Mouse (Mus musculus) forebrain, postnatal 0 days (tissue): ENCODE measurements around the gene Car7. TPM values are rescaled to one million over a fixed set of nuclear protein-coding genes. Genes with fewer than 3 reads are reported as not detected.

Experiments used
- ATAC-seq: fragments of 200-750 bp; cut with Nextera tagmentation; 2 replicates; pipeline ENCODE4 v1.8.0; 2017; ENCODE audit warnings: mild to moderate bottlenecking, moderate library complexity
- DNase-seq: peaks from one replicate; pipeline ENCODE4 v3.0.0-alpha.2; 2015
- H3K27ac ChIP-seq: fragments of 300-500 bp; sonication (generic); 2 replicates; pipeline ENCODE4 v1.5.1; 2014; ENCODE audit warnings: low read depth, mild to moderate bottlenecking, antibody characterized with exemption, low read length, moderate library complexity, mixed read lengths
- H3K27me3 ChIP-seq: fragments of 300-500 bp; sonication (generic); 2 replicates; pipeline ENCODE4 v1.6.1; 2014; ENCODE audit warnings: mild to moderate bottlenecking, low read length, mixed read lengths; ENCODE audit not compliant: insufficient read depth
- H3K36me3 ChIP-seq: fragments of 300-500 bp; sonication (generic); 2 replicates; pipeline ENCODE4 v1.6.1; 2014; ENCODE audit warnings: mild to moderate bottlenecking, moderate library complexity; ENCODE audit not compliant: insufficient read depth
- H3K4me1 ChIP-seq: fragments of 300-500 bp; sonication (generic); 2 replicates; pipeline ENCODE4 v1.6.1; 2014; ENCODE audit warnings: antibody characterized with exemption; ENCODE audit not compliant: insufficient read depth
- H3K4me2 ChIP-seq: fragments of 300-500 bp; sonication (generic); 2 replicates; pipeline ENCODE4 v1.6.1; 2014; ENCODE audit warnings: low read depth, mild to moderate bottlenecking, moderate library complexity
- H3K4me3 ChIP-seq: fragments of 300-500 bp; sonication (generic); 2 replicates; pipeline ENCODE4 v1.5.1; 2014; ENCODE audit warnings: low read depth, low read length, mixed read lengths
- H3K9ac ChIP-seq: fragments of 300-500 bp; sonication (generic); 2 replicates; pipeline ENCODE4 v1.6.1; 2014; ENCODE audit warnings: mild to moderate bottlenecking
- H3K9me3 ChIP-seq: fragments of 300-500 bp; sonication (generic); 2 replicates; pipeline ENCODE4 v1.6.1; 2016; ENCODE audit warnings: low read length
- CTCF ChIP-seq: sonication (generic); IDR thresholded peaks from 2 replicates; pipeline ENCODE4 v1.5.1; 2016; ENCODE audit warnings: antibody characterized with exemption, control low read depth, low read depth
- WGBS: fragments of 180-500 bp; shearing (Covaris S2); extraction: QIAGEN DNeasy Blood & Tissue Kit; methylation state at CpG from one replicate; pipeline ENCODE4 v1.1.7; 2014; 5-methylcytosine and 5-hydroxymethylcytosine counted together
- polyA plus RNA-seq: library from polyadenylated mRNA; unstranded; fragments of >200 nt; fragmentation: Nextera tagmentation; extraction: Ambion mirVana; gene quantifications from 2 replicates; pipeline ENCODE4 v1.2.1, GENCODE M21; 2015
- total RNA-seq: library from RNA; depleted of rRNA; stranded (reverse); fragments of >200 nt; gene quantifications from 2 replicates; pipeline ENCODE4 v1.2.3, GENCODE M21; 2014

Gene Car7
- total and polyA plus RNA-seq, 2 experiments from 2014 or later, result 2.0 to 2.2 TPM

DNA sequence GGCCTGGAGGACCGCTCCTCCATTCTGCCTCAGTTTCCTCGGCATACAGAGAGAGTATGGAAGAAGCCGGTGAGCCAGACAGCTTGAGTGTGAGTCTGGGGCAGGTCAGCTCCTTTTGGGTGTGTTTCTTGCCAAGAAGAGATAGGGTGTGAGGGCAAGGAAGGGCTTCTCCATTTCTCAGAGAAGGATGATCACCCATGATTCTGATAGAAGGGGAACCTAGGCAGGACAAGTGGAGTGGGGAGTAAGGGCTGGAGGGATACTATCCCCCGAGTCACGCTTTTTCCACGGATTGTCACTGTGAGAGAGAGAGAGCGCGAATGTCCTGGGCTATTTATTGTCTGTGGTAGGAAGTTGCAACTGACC is 7.0 kb downstream of the Car7 start:
- Histone ChIP-seq H3K4me2 (peak overlapping the region; percentile 96), H3K27me3 (peaks cover 27% of the 10 kb centered on the region), H3K27ac (no peak overlapping the region), H3K9me3 (no peaks in the 10 kb centered on the region), H3K36me3 (no peaks in the 10 kb centered on the region), H3K4me1 (peaks cover 9% of the 10 kb centered on the region; the same call in 1 of the 2 replicates), H3K9ac (no peak overlapping the region; the same call in 1 of the 2 replicates), H3K4me3 (peak overlapping the region; percentile 52)
- no peak for ATAC-seq
- WGBS, result 9% methylated on average over 8 of the region's 8 CpGs
- DNase-seq, result no peak
- TF ChIP-seq CTCF, result no peak

DNA sequence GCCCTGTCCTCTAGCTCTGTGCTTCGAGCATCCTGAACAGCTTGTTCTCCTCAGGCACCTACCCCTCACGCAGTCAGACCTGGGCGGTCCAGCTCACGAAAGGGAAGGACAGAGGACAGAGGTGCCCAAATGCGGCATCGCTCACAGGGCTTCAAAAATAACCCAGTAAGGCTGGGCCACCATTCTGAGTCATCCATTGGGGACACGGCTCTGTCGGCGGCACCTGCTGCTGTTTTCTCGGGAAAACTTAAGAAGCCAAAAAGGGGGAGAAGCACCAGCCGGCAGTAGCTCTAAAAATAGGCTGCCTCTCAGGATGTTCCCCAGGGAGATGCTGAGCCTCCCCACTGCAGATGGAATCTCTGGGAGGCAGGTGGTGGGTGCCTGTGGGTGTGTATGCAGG is 7.7 kb downstream of the Car7 start:
- no peak overlapping the region for H3K27ac ChIP-seq
- ATAC-seq, result peak; percentile 63; the same call in 1 of the 2 replicates
- H3K9ac ChIP-seq, result no peak overlapping the region
- peaks cover 9% of the 10 kb centered on the region; the same call in 1 of the 2 replicates for H3K4me1 ChIP-seq
- peaks cover 27% of the 10 kb centered on the region for H3K27me3 ChIP-seq
- peak; percentile 61 for DNase-seq
- TF ChIP-seq CTCF, result no peak
- H3K4me3 ChIP-seq, result peak overlapping the region; percentile 52; the same call in 1 of the 2 replicates
- no peaks in the 10 kb centered on the region for H3K36me3 ChIP-seq
- WGBS, result 8% methylated on average over 11 of the region's 11 CpGs
- no peaks in the 10 kb centered on the region for H3K9me3 ChIP-seq
- peak overlapping the region; percentile 96 for H3K4me2 ChIP-seq

DNA sequence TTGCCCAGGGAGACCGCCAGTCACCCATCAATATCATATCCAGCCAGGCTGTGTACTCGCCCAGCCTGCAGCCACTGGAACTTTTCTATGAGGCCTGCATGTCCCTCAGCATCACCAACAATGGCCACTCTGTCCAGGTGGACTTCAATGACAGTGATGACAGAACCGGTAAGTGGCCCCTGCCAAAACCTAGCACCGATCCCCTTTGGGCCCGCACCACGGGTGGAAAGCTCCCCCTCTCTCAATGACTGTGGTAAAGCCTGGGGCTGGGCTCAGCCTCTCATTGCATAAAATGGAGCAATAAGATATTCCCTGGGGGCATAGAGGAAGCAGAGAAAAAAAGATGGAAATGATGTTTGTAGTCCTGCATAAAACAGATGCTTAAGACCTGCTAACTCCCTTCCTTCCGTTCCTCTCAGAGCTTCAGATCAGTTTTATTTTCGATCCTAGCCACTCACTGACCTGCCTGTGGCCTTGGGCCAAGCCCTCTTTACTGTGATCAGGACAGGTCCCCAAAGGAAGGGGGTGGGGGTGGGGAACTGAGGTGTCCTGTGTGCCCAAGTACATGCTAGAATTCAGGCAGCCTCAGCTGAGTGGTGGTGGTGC is 9.1 kb downstream of the Car7 start:
- H3K36me3 ChIP-seq, result no peaks in the 10 kb centered on the region
- 82% methylated on average over 8 of the region's 8 CpGs for WGBS
- ATAC-seq, result no peak

DNA sequence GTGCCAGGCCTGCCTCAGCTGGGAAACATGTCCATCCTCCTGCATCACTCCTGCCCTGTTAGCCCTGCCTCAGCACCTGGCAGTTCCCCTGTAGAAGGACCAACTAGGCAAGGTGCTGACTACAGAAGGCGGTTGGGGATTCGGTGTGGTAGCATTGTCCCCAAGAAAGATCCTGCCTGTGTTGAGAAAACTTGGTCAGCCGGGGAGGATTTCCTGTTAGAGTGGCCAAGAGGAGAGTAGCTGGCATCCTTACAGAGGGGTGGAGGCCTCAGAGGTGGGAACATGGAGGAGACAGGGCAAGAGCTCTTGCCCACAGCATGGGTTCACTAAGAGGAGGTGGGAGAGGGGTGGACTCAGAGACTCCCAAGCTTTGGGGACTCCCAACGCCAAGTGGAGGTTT is 20.7 kb downstream of the Car7 start:
- no peak overlapping the region for H3K9ac ChIP-seq
- DNase-seq (no peak), ATAC-seq (no peak)
- no peak overlapping the region for H3K27ac ChIP-seq
- no peak overlapping the region for H3K4me2 ChIP-seq
- no peaks in the 10 kb centered on the region for H3K36me3 ChIP-seq
- 82% methylated on average over 4 of the region's 4 CpGs for WGBS
- H3K4me3 ChIP-seq, result no peak overlapping the region
- H3K27me3 ChIP-seq, result no peaks in the 10 kb centered on the region
- TF ChIP-seq CTCF, result no peak
- H3K4me1 ChIP-seq, result no peaks in the 10 kb centered on the region
- H3K9me3 ChIP-seq, result no peaks in the 10 kb centered on the region

More for the DNA sequence above, 9.1 kb downstream of the Car7 start:
- TF ChIP-seq CTCF, result no peak
- Histone ChIP-seq H3K27me3 (peaks cover 27% of the 10 kb centered on the region), H3K9me3 (no peaks in the 10 kb centered on the region), H3K4me2 (no peak overlapping the region), H3K4me1 (peaks cover 9% of the 10 kb centered on the region; the same call in 1 of the 2 replicates), H3K9ac (no peak overlapping the region), H3K27ac (no peak overlapping the region), H3K4me3 (no peak overlapping the region)
- no peak for DNase-seq

DNA sequence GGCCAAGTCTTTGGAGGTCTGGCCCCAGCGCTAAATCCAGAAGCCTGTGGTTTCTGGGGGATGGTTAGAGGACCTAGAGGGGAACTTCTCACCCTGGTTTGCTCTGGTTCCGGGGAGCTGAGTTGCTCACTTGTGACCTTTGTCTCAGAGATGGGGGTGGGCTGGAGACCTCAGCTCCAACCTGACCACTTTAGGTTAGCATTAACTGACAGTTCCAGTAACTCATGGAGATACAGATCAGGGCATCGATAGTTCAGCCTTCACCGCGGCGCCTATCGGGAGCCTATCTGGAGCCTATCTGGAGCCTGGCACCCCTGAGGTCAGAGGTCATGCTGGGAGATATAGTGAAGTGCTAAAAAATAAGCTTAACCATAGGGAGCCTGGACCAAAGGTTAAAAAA is 22.7 kb downstream of the Car7 start:
- 89% methylated on average over 7 of the region's 7 CpGs for WGBS
- Histone ChIP-seq H3K27me3 (no peaks in the 10 kb centered on the region), H3K9ac (no peak overlapping the region), H3K4me1 (no peaks in the 10 kb centered on the region), H3K36me3 (no peaks in the 10 kb centered on the region), H3K9me3 (no peaks in the 10 kb centered on the region), H3K4me2 (no peak overlapping the region), H3K4me3 (no peak overlapping the region), H3K27ac (no peak overlapping the region)
- no peak for DNase-seq
- ATAC-seq, result no peak
- no peak for TF ChIP-seq CTCF

DNA sequence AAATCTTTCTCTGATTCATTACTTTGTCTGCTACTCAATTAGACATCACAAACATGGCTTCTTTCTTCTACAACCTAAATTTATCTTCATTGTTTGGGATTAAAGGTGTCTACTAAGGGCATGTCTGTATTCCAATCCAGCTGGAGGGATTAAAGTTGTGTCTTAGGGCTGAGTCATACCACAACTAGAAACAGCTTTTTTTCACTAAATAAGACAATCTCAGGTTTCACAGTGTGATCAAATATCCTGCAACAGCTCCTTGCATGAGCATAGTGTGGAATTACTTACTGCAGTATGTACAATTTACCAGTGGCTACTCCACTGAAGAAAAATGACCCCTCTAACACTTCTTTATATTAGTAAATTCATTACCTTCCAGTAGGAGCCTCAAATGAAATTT is 26.2 kb downstream of the Car7 start:
- ATAC-seq, result no peak
- no peak overlapping the region for H3K9ac ChIP-seq
- no peaks in the 10 kb centered on the region for H3K4me1 ChIP-seq

DNA sequence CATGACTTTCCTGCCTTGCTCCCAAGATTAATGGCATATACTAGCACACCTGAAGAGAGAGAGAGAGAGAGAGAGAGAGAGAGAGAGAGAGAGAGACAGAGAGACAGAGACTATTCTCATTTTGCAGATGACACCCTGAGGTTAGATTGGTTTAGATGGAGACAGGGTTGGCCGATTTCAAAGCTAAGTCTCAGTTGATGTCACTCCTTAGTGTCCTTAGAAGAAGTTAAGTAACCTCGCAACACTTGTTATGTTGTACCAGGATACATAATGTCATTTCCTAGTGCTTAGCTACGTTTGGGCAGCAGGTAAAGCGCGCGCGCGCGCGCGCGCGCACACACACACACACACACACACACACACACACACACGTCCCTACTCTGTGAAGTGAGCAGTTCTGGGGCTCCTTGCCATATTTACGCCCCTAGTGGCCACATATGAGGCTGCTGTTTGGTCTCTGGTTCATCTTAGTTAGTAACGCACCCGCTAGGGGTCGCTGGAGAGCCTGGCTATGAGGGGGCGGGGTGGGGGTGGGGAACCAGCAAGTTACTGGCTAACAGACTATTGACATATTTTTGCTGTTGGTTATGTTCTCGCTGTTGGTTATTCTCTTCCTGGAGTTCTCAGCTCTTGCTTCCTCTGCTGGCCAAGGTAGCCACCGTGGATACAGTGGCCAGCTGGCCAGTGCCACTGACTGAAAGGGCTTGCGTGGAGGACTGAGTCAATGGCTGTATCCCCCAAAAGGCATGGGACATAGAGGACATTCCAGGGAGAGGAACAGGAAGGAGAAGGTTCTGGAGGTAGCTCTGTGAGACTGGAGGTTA is 30.4 kb downstream of the Car7 start:
- ATAC-seq (peak; percentile 93), DNase-seq (peak; percentile 92)
- no peaks in the 10 kb centered on the region for H3K36me3 ChIP-seq
- H3K9ac ChIP-seq, result no peak overlapping the region
- no peaks in the 10 kb centered on the region for H3K27me3 ChIP-seq
- 18% methylated on average over 22 of the region's 22 CpGs for WGBS
- H3K4me1 ChIP-seq, result no peaks in the 10 kb centered on the region
- no peaks in the 10 kb centered on the region for H3K9me3 ChIP-seq
- H3K27ac ChIP-seq, result no peak overlapping the region
- no peak overlapping the region for H3K4me3 ChIP-seq
- peak; percentile 90 for TF ChIP-seq CTCF
- H3K4me2 ChIP-seq, result peak overlapping the region; percentile 19

More for the DNA sequence above, 26.2 kb downstream of the Car7 start:
- Histone ChIP-seq H3K4me2 (no peak overlapping the region), H3K27me3 (no peaks in the 10 kb centered on the region), H3K36me3 (no peaks in the 10 kb centered on the region), H3K27ac (no peak overlapping the region), H3K4me3 (no peak overlapping the region), H3K9me3 (no peaks in the 10 kb centered on the region)
- DNase-seq, result no peak
- TF ChIP-seq CTCF, result no peak
